Mouse (Mus musculus) adrenal gland, postnatal 0 days (tissue): ENCODE results near the gene Pcbp2. TPM values are rescaled to one million over a fixed set of nuclear protein-coding genes. Genes with fewer than 3 reads are reported as not detected.

Experiments used
- polyA plus RNA-seq: library from polyadenylated mRNA; unstranded; fragments of >200 nt; fragmentation: Nextera tagmentation; extraction: Ambion mirVana; gene quantifications from 2 replicates; pipeline ENCODE4 v1.2.1, GENCODE M21; 2015

The Pcbp2 gene
- polyA plus RNA-seq: 120 and 135 TPM in 2 replicates

DNA sequence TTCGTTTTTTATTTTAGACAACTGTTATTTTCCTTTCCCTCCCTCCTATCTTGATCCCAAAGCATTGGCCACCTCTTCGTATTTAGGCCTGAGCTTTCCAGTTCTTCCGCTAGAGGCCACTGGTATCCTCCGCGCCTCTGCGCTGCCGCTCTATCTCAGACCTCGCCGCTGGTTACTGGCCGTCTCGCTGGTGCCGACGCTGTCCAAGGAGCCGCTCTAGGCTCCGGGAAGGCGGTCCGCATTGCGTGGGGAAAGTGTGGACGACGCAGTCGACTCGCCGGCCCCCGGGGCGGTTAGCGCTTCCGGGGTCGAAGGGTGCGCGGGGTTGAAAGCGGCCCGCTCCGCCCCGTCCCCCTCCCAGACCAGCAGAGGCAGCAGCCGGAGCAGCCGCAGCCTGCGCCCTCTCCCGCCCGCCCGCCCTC lies at the start of gene Pcbp2:
Gene Pcbp2, plus strand, starts transcription at position 357 of the 422 bp plus-strand sequence.

DNA sequence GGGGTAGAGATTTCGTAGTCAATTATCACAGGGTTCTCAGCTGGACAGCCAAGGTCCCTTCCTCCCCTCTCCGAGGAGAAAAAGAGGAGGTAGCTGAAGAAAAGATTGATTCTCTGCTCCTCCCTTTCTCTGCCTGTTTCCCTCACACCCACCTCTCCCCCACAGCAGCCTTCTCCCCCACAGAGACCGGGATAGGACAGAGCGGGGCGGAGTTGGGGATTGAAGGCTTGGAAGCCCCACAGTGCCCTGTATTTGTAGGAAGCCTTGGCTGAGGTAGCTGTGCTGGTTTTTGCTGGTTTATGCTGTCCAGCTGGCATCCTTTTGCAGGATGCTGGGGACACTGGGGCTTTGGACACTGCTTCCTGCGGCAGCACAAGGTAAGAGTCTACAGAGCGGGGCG lies 25.2 kb upstream of the Pcbp2 start, which contains the start of gene Amhr2:
Gene Amhr2, plus strand, starts transcription at position 222 of the 400 bp plus-strand sequence.

DNA sequence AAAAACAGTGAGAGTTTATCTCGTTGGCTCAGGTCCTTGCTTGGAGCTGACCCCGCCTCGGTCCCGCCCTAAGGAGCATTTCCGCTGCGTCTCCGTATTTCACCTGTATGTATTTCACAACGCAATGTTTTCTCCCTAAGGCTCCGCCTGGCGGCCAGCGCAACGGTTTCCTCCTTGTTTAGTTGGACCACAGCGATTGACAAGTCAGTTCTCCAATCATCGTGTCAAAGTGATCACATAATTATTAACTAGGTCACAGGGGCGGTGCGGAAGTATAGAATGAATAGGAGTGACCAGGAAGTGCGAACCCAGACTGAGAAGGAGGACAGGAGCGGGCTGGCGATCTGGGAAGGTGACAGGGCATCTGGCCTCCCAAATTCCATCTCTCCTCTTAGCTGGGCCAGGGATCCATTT lies 11.4 kb upstream of the Pcbp2 start, which contains the start of gene Prr13:
Gene Prr13, plus strand, starts transcription at position 125 of the 414 bp plus-strand sequence.

DNA sequence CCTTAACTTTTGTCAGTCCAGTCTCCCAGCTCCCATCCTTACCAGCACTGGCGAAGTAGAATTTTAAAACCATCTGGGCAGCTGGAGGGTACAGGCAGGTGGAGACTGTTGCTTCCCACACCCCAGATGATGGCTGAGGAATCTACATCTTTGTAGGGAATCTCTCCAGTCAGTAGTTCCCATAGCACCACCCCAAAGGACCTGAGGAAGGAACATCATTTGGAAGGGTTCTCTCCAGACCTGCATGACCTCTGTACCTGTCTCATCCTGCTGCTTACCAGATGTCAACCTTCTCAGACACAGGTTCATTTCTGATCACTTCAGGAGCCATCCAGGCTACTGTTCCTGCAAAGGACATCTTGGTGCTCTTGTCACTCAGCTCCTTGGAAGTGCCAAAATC lies 33.1 kb downstream of the Pcbp2 start, which contains the start of gene Gm10337:
Gene Gm10337, plus strand, starts transcription at position 276 of the 400 bp plus-strand sequence.

DNA sequence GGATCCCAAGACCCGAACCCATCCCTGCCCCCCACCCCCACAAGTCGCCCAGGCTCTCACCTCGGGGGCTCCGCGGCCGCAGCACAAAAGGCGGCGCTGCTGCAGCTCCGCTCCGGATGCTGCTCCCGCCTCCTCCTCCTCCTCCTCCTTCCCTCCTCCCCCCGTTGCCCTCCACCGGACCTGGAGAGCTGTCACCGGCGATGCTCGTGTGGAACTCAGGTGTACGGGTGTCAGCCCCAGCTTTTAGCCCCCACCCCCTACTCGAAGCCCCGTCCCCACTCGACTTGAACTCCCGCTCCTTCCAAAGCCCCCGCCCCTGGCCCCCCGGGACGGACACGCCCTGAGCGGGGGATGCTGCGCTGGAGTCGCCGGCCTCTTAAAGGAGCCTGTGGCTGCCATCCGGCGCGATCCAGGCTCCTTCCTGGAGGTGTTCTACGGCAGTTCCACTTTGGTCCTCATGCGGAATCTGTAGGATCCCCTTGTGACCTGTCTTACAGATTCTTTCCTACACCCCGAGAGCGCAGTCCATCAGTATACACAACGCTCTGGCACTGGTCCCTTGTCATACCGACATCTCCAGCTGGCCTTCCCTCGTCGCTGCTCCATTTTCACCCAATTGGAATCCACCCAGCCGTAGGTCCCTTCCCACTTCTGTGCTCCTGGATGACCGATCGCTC lies 46.5 kb downstream of the Pcbp2 start, which contains the start of gene Map3k12:
Gene Map3k12, minus strand, starts transcription at position 337 of the 677 bp plus-strand sequence.

DNA sequence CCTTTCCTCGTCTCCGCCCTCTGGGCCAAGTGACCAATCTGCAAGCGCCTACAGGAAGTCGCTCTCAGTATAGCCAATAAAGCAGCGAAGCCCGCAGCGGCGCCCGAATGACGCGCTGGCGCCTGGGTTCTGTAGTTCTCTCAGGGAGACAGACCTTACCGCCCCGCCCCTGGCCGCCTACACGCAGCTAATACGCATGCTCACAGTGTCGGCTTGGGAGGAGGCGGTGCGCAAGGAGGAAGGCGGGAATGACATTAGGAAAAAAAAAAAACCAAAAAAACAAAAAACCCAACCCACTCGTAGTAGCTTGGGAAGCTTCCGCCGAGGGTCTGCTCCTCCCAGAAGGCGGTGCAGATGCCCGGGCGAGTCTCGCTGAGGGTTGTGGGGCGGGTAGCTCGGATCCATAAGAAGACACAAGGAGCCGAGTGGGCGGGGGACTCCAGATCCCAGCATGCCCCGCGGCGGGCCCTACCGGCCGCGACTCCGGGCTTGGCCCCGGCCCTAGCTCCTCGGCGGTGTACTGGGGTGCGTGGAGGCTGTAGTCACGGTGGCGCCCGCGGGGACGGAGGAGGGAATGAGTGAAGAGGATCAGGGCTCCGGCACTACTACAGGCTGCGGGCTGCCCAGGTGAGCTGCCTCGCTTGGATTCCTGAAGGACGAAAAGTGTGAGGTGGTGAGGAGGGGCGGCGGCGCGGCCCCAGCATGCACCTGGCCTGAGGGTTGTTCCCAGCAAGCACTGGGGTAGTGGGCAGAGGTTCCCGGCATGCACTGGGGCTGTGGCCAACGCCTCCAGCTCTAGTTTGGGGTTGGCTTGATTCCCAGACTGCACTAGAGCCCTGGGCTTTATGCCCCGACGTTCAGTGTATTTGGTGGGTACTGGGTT lies 47.9 kb downstream of the Pcbp2 start, which contains the start of gene Tarbp2:
Gene Tarbp2, plus strand, starts transcription at position 217 of the 883 bp plus-strand sequence.

DNA sequence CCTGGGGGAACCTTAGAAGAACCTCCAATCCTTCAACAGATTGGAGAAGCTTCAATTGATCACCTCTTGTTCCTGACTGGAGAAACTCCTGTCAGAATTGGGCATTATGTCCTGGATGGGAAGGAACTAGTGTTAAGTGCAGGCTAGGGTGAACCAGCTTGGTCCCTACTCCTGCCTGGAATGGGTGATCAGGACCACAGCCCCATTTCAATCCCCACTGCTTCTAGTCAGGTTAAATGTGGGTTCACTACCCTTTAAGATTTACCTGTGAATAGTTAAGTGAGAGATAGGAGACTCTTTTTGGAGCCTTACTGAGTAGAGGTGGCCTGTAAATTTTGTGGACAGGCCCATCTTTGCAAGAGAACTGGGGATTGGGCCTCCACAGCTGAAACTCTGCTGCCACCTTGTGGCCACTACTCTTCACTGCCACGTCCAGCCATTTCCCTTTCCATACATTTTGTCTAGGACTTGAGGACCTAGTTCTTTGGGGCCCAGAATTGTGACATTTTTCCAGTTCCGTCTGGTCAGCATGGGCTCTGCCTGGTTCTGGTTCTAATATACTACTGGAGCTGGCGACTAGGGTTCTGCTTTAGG lies 54.6 kb downstream of the Pcbp2 start, which contains the start of gene Npff:
Gene Npff, minus strand, starts transcription at position 51 of the 594 bp plus-strand sequence.

Other genes starting within 250 kb of the Pcbp2 start
- 0.90 and 2.7 TPM in 2 replicates for gene Itgb7, start 238.6 kb upstream of the Pcbp2 start, polyA plus RNA-seq
- 16.1 and 19.9 TPM in 2 replicates for gene Rarg, start 213.0 kb upstream of the Pcbp2 start, polyA plus RNA-seq
- gene Gm9918, start 200.0 kb upstream of the Pcbp2 start, polyA plus RNA-seq: 0.19 and 0.49 TPM in 2 replicates
- gene Mfsd5, start 191.1 kb upstream of the Pcbp2 start, polyA plus RNA-seq: 42.8 and 60.8 TPM in 2 replicates
- 4.3 and 4.6 TPM in 2 replicates for gene Espl1, start 174.3 kb upstream of the Pcbp2 start, polyA plus RNA-seq
- gene Pfdn5, start 144.4 kb upstream of the Pcbp2 start, polyA plus RNA-seq: 557 and 831 TPM in 2 replicates
- gene Myg1, start 138.8 kb upstream of the Pcbp2 start, polyA plus RNA-seq: 70.0 and 81.2 TPM in 2 replicates
- 20.1 and 31.7 TPM in 2 replicates for gene Aaas, start 119.8 kb upstream of the Pcbp2 start, polyA plus RNA-seq
- 0.10 and 0.27 TPM in 2 replicates for gene Sp7, start 103.4 kb upstream of the Pcbp2 start, polyA plus RNA-seq
- gene Sp1, start 64.4 kb upstream of the Pcbp2 start, polyA plus RNA-seq: 3.7 and 3.8 TPM in 2 replicates
- 1.2 and 2.9 TPM in 2 replicates for gene Amhr2, start 25.2 kb upstream of the Pcbp2 start, polyA plus RNA-seq
- 115 and 172 TPM in 2 replicates for gene Prr13, start 11.5 kb upstream of the Pcbp2 start, polyA plus RNA-seq
- gene Gm10337, start 33.2 kb downstream of the Pcbp2 start, polyA plus RNA-seq: 5.6 and 8.0 TPM in 2 replicates
- gene Map3k12, start 46.5 kb downstream of the Pcbp2 start, polyA plus RNA-seq: 9.7 and 11.3 TPM in 2 replicates
- 33.9 and 41.3 TPM in 2 replicates for gene Tarbp2, start 47.7 kb downstream of the Pcbp2 start, polyA plus RNA-seq
- gene Npff, start 54.4 kb downstream of the Pcbp2 start, polyA plus RNA-seq: 1.3 TPM in 2 replicates
- 0.62 TPM in 1 of 2 replicates, not detected in the other for gene Gm28047, start 154.5 kb downstream of the Pcbp2 start, polyA plus RNA-seq
- gene Atf7, start 154.9 kb downstream of the Pcbp2 start, polyA plus RNA-seq: 19.3 and 20.7 TPM in 2 replicates
- 57.0 and 81.6 TPM in 2 replicates for gene Atp5g2, start 201.8 kb downstream of the Pcbp2 start, polyA plus RNA-seq